Mouse (Mus musculus) urinary bladder, postnatal 10 days (tissue): ENCODE measurements around the gene Clrn2.
"Not testable (repeated sequence)": the region's sequence is repeated elsewhere in the genome, so short reads cannot be mapped to it uniquely, and the experiment has no call there.

Source experiments
- DNase-seq: peaks from one replicate; pipeline ENCODE4 v3.0.0; 2022; ENCODE audit warnings: low spot score

Clrn2 gene

DNA sequence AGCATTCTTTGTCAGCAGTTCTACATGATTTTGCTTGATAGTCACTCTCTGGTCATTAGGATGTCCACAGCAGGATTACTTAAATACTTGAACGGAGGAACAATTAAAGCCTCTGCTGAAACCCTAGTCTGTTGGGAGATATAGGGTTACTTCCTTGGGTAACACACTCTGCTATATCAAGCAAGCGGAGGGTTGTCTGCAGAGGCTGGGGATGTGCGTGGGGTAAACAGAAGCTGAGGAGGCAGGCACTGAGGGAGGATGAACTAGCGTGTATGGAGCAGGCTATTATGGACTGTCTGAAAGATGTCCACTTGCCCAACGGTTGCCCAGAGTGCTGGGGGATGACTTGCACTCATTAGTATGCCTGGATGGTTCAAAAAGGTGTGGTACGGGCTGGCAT, at the start of gene Clrn2:
Gene Clrn2, plus strand, starts transcription at position 301 of the 400 bp plus-strand sequence.
- no peak for DNase-seq

- no peak for DNase-seq
Measured at GRCm38 (mm10) chr5:45406129-45406528, 47.4 kb upstream of the Clrn2 start.

- no peak for DNase-seq
Measured at GRCm38 (mm10) chr5:45416478-45416877, 37.1 kb upstream of the Clrn2 start.

DNA sequence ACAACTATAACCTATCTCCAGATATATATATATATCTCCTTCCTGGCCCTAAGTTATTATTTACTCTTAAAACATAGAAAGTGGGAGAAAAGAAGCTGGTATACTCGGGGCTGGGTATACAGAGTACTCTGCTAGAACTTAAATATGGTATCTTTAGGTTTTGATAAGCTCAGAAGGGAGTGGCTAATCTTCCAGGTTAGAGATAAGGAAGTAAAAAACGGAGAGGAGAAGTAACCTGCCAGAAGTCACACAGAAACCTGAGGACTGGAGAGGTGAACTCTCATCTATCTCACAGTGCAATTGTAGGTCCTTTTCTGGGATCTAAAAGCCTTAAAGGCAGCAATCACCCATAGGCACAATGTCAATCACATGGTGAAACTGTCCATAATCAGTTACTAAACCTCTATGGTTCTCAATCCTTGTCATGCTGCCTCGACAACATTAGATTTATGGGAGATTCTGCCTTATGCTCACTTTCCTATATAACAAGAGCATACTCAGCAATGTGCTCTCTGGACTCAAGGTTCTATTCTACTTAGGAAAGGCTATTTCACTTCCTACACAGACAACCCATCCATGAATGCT, 35.6 kb upstream of the Clrn2 start:
- no peak for DNase-seq

GRCm38 (mm10) chr5:45419841-45420638, 33.5 kb upstream of the Clrn2 start:
- DNase-seq, result no peak

DNA sequence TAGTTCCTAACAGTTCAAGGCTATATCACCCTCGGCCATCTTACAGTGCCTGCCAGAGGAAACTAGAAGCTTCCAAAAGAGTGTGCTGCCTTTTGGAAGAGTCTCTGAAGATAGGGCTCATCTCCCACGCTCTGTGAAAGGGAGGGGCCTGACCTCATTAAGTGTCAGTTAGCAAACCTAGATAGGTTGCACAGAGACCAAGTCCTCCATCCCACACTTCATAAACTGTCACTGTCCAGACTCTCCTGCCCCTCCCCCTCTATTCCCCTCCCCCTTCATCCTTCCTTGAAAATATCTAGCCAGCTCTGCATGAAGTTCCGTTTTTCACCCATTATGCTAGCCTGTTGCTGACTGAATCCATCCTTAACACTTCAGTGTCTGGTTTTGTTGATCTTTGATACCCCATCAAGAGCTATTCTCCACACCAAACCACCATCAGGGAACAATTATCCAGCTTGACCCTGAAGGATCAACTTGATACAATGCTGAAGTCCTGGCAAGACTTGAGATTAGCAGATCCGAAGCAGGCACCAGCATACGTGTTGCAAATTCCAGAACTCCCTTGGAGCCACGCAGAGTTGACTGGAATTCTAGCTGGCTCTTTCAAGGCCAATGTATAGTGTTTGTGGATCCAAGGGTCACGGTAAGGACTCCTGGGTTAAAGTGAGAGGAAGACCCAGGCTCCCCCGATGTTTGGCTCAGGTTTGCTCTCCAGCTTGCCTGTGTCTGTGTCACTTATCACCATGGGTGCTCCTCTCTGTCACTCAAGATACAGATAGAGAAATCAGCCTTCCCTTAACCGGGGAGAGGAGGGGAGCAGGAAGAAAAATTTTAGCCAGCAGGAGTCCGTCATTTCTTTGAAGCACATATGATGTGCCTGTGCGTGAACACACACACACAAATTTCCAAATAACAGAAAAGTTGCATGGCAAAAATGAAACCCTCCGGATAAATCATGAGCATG, 31.4 kb upstream of the Clrn2 start:
- no peak for DNase-seq

DNA sequence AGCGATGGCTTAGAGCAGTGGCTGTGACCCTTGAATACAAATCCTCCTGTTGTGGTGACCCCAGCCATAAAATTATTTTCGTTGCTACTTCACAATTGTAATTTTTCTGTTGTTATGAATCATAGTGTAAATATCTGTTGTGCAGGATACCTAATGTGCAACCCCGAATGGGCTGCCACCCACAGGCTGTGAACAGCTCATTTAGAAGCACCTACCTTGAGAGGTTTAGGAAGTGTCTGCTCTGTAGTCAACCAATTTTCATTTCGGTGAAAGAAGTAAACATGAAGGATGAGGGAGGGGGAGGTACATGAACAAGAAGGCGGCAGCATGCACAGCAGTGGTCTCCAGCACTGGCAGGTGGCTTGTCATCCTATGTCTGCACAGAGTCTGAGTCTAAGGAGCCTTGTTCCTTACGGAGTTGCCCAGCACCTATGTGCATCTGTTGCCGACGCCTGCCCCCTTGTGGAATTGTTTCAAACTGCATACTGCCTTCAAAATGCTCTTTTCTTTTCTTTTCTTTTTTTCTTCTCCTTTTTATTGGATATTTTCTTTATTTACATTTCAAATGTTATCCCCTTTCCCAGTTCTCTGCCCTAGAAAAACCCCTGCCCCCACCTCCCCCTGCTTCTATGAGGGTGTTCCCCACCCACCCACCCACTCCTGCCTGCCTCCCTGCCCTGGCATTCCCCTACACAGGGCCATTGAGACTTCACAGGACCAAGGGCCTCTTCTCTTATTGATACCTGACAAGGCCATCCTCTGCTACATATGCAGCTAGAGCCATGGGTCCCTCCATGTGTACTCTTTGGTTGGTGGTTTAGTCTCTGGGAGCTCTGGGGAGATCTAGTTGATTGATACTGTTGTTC, 29.3 kb upstream of the Clrn2 start:
- no peak for DNase-seq

- DNase-seq, result not testable (repeated sequence)
Measured at GRCm38 (mm10) chr5:45425771-45426170, 27.8 kb upstream of the Clrn2 start.

GRCm38 (mm10) chr5:45426416-45427034, 27.0 kb upstream of the Clrn2 start:
- DNase-seq, result no peak

- no peak for DNase-seq
Measured at GRCm38 (mm10) chr5:45427891-45428290, 25.7 kb upstream of the Clrn2 start.

GRCm38 (mm10) chr5:45435967-45436950, 17.3 kb upstream of the Clrn2 start:
- DNase-seq, result no peak

GRCm38 (mm10) chr5:45437826-45438225, 15.7 kb upstream of the Clrn2 start:
- DNase-seq, result no peak

DNA sequence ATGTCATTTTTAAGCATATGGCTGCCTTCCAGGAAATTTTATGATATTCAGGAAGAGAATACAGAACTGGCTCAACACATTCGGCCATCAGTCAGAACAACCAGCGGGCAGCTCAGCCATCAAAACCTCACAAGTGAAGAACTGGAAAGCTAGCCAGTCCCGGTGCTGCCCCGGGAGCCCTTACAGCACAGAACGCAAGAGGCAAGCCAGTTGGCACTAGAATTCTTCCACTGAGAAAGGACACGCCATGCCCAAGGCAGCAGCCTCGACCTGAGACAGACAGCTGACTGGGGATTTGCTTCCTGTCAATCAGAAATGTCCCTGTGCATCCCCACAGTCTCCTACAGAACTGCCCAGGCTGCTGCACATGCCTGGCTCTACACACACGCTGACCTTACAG, 15.2 kb upstream of the Clrn2 start:
- DNase-seq, result no peak

DNA sequence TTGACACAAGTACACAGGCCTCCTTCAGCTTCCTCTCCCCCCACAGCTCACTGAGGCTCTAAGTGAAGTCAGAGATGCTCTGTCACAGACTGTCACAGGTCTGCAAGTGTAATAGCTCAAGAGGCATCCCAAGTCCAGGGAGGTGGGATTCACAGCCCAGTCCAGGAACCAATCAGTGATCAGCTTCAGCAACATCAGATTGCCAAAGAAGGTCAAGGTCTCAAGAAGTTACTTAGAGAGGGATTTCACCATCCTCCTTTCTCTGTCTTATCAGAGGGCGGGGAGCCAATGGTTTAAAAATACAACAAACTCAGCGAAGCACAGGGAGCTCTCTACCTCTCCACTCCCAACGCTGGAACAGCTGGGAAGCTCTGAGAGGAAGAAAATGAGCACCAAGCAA, 12.4 kb upstream of the Clrn2 start:
- no peak for DNase-seq

- DNase-seq, result no peak
Measured at GRCm38 (mm10) chr5:45441745-45442144, 11.8 kb upstream of the Clrn2 start.

- no peak for DNase-seq
Measured at GRCm38 (mm10) chr5:45444130-45444832, 9.3 kb upstream of the Clrn2 start.

- DNase-seq, result no peak
Measured at GRCm38 (mm10) chr5:45448676-45449075, 4.9 kb upstream of the Clrn2 start.

DNA sequence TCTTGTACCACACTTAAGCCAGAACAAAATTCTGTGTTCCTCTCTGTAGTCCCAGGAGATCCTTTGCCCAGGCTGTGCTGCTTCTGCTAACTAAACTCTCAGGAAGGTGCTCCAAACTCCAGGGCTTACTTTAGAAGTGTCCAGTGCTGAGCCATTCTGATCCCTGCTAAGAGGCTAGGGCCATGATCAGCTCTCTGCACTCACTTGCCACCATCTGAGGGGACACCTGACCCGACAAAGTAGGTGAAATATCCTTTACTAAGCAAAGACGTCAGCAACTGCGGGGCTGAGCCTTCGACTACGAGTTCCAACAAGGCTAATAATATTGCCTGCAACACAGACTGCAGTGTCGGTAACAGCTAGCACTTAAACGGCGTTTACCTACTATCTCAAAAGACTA, 4.3 kb upstream of the Clrn2 start:
- no peak for DNase-seq
